Mouse (Mus musculus) lung, postnatal 10 days (tissue): ENCODE measurements around the gene Mras.

Experiments used
- DNase-seq: peaks from one replicate; pipeline ENCODE4 v3.0.0; 2021

The Mras gene

GRCm38 (mm10) chr9:99437031-99437764 is at the start of gene Mras:
Gene Mras (minus strand): TSS chr9:99437381.
- no peak for DNase-seq

- no peak for DNase-seq
Observed at GRCm38 (mm10) chr9:99485144-99485543, 48.0 kb upstream of the Mras start.

- DNase-seq, result no peak
Observed at GRCm38 (mm10) chr9:99484632-99485031, 47.5 kb upstream of the Mras start.

GRCm38 (mm10) chr9:99483191-99483590 is 46.0 kb upstream of the Mras start:
- DNase-seq, result no peak

GRCm38 (mm10) chr9:99480764-99481163 is 43.6 kb upstream of the Mras start:
- DNase-seq, result no peak

GRCm38 (mm10) chr9:99479181-99479711 is 42.1 kb upstream of the Mras start:
- DNase-seq, result peak; percentile 21

- DNase-seq, result no peak
Observed at GRCm38 (mm10) chr9:99471334-99471733, 34.2 kb upstream of the Mras start.

GRCm38 (mm10) chr9:99470347-99471092 is 33.3 kb upstream of the Mras start:
- DNase-seq, result no peak

GRCm38 (mm10) chr9:99469681-99470273 is 32.6 kb upstream of the Mras start:
- DNase-seq, result peak; percentile 16

- no peak for DNase-seq
Observed at GRCm38 (mm10) chr9:99468572-99468971, 31.4 kb upstream of the Mras start.

GRCm38 (mm10) chr9:99464876-99465275 is 27.7 kb upstream of the Mras start:
- no peak for DNase-seq

GRCm38 (mm10) chr9:99459730-99460129 is 22.5 kb upstream of the Mras start:
- DNase-seq, result no peak

GRCm38 (mm10) chr9:99458529-99459208 is 21.5 kb upstream of the Mras start:
- DNase-seq, result peak; percentile 59

GRCm38 (mm10) chr9:99454211-99454610 is 17.0 kb upstream of the Mras start:
- DNase-seq, result no peak

- no peak for DNase-seq
Observed at GRCm38 (mm10) chr9:99451161-99451560, 14.0 kb upstream of the Mras start, which contains the start of gene Nme9. Gene Nme9 (plus strand): TSS chr9:99451475.

- DNase-seq, result peak; percentile 42
Observed at GRCm38 (mm10) chr9:99449886-99450647, 12.9 kb upstream of the Mras start.

GRCm38 (mm10) chr9:99447323-99447722 is 10.1 kb upstream of the Mras start:
- DNase-seq, result peak; percentile 19

- no peak for DNase-seq
Observed at GRCm38 (mm10) chr9:99446259-99446658, 9.1 kb upstream of the Mras start.

GRCm38 (mm10) chr9:99444590-99445178 is 7.5 kb upstream of the Mras start:
- DNase-seq, result peak; percentile 34

GRCm38 (mm10) chr9:99441647-99442433 is 4.7 kb upstream of the Mras start:
- no peak for DNase-seq

GRCm38 (mm10) chr9:99440941-99441340 is 3.8 kb upstream of the Mras start:
- no peak for DNase-seq
